Mouse (Mus musculus) bone marrow macrophage, adult 2 months (primary cell): Measurements from ENCODE around the gene Gins1.

ENCODE experiments used
- CTCF ChIP-seq: IDR thresholded peaks from 2 replicates; pipeline ENCODE4 v1.5.1; 2012; ENCODE audit warnings: low read depth, mild to moderate bottlenecking, low read length, moderate library complexity
- POLR2A ChIP-seq: IDR thresholded peaks from 2 replicates; pipeline ENCODE4 v1.6.1; 2012; ENCODE audit warnings: mild to moderate bottlenecking, low read depth, low read length, borderline replicate concordance

GRCm38 (mm10) chr2:150895691-150896252 lies 9.4 kb upstream of the Gins1 start:
- TF ChIP-seq POLR2A (no peak), CTCF (no peak)
